Mouse (Mus musculus) bone marrow, adult 2 months (tissue): ENCODE data around the gene Myh8.

Experiments used
- CTCF ChIP-seq: fragments of 200-500 bp; IDR thresholded peaks from 2 replicates; pipeline ENCODE4 v1.5.1; 2011; ENCODE audit warnings: low read length, control low read depth; ENCODE audit not compliant: control insufficient read depth, insufficient read depth
- POLR2A ChIP-seq: fragments of 200-500 bp; IDR thresholded peaks from 2 replicates; pipeline ENCODE4 v1.6.1; 2011; ENCODE audit warnings: low read depth, mild to moderate bottlenecking, control low read depth, low read length, borderline replicate concordance; ENCODE audit not compliant: control insufficient read depth

DNA sequence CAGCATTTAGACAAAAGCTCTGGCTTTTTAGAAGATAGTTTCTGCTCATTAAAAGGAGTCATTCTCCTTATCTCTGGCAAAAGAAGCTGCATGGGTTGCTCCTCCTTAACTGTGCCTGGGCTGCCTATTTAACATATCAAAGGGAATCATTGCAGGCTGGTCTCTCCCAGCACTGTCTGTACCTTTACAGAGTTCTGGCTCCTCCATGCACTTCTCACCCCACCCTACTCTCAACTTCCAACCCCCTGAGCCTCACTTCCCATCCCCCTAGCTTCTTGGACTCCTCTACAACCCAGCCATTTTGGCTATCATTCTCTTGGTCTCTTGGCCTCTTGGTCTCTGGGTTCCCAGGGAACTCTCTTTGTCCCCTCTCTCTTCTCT is 68.9 kb downstream of the Myh8 start:
- TF ChIP-seq CTCF (no peak), POLR2A (no peak)
